Mouse (Mus musculus): ENCODE measurements around the gene Igfbp2.

Igfbp2 gene

DNA sequence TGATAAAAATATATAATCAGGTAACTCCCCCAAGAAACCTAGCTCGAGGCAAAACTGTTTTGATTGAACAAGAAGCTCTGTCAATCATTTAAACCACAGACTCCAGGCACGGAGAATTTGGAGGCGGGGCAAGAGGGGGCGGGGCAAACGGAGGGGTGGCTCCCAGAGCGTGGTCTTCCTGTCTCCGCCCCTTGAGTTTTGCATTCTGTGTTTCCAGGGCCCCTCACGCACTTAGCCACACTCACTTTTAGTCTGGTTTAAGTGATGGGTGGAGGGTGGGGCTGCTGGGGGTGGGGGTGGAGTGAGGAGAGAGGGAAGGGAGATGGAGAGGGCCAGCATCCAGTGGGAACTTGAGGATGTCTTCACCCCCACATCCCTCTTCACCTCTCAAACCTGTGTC is 48.2 kb downstream of the Igfbp2 start:
- no peak for DNase-seq (ENCODE audit: low read depth, low spot score)

DNA sequence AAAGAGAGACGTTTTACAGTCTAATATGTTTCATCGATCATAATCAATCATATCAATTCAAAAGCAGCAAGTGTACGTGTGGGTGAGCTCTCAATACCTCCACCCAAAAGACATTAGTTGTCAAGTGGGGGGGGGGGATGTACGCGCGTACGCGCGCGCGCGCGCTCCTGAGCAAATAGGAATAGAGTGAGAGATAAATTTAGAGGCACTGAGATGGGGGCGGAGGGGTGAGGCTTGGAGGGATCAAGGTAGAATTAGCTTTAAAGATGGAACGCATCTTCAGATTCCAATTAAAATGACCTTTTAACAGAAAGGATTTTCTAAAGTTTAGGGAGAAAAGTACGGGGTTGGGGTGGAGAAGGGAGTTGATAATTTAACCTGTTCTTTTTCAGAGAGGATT is 48.8 kb downstream of the Igfbp2 start:
- no peak for DNase-seq (ENCODE audit: low read depth, low spot score)

DNA sequence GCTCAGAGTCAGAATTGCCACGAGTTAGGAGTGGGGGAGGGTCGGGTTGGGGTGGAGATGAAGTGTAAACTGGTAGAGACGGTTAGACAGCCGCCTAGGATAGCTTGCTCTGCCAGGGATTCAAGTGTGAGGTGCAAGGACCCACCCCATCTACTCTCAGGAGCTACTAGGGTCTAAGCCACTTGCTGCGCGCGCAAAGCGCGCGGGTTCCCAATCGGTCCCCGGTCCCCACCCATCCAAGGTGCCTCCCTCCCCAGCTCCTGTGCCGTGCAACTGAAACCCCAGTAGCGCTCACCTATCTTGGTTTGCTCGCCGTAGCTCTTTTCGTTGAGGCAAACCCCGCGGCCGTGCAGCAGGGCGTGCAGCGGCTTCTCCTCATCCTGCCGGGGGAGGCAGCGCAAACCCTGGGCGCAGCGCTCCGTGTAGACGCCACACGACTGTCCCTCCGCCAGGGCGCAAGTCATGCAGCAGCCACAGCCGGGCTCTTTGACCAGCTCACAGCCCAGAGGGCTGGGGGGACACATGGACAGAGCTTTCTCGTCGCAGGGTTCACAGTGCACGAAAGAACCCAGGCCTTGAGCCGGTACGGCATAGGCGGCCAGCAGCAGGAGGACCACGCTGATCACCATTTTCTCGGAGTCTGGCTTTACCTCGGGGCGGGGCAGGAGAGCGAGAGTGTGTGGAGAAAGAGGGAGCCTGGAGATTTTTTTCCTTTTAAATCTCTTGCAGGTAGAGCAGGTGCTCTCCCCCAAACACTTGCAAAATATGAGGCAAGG is 49.4 kb downstream of the Igfbp2 start:
- no peak for DNase-seq (ENCODE audit: low read depth, low spot score)

GRCm38 (mm10) chr1:72874287-72875211 is 50.2 kb downstream of the Igfbp2 start, which contains the start of gene Igfbp5:
Gene Igfbp5 (minus strand): TSS chr1:72874884.
- DNase-seq (ENCODE audit: low read depth, low spot score), result no peak

DNA sequence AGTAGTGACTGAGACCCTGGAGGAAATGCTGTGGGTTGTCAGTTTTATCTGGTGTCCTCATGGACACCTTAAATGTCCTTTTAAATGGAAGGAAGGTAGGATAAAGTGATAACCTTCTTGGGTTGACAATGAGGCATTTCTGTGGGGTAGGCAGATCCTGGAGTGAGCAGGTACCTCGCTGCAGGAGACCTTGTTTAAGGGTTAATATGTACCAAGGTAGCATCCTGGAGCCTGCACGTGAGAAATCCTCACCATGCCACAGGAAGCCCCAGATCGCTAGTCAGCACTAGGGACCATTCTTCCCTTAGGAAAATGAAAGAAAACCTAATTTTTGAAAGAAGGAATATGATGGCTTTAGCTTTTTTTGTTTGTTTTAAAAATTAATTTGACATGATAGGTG is 51.4 kb downstream of the Igfbp2 start:
- no peak for DNase-seq (ENCODE audit: low read depth, low spot score)

DNA sequence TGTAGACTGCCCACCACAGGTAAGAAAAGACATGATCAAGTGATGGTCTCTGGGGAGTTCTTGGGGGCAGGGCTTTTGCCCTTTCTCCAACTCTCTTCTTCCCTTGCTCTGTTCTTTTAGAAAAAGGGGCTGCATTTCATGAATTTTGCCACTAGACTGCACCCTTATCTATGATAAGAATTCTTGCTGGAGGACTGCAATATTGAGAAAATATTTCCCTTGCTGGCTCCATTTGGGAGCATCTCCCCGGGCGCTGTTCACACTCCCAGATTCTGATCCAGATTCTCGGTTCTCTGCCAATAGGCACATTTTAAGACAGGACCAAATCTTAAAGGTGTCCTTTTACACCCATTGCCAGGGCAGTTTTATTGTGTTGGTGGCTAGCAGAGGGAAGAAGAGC is 51.8 kb downstream of the Igfbp2 start:
- DNase-seq (ENCODE audit: low read depth, low spot score), result no peak

GRCm38 (mm10) chr1:72877892-72878291 is 53.6 kb downstream of the Igfbp2 start:
- DNase-seq (ENCODE audit: low read depth, low spot score), result no peak

DNA sequence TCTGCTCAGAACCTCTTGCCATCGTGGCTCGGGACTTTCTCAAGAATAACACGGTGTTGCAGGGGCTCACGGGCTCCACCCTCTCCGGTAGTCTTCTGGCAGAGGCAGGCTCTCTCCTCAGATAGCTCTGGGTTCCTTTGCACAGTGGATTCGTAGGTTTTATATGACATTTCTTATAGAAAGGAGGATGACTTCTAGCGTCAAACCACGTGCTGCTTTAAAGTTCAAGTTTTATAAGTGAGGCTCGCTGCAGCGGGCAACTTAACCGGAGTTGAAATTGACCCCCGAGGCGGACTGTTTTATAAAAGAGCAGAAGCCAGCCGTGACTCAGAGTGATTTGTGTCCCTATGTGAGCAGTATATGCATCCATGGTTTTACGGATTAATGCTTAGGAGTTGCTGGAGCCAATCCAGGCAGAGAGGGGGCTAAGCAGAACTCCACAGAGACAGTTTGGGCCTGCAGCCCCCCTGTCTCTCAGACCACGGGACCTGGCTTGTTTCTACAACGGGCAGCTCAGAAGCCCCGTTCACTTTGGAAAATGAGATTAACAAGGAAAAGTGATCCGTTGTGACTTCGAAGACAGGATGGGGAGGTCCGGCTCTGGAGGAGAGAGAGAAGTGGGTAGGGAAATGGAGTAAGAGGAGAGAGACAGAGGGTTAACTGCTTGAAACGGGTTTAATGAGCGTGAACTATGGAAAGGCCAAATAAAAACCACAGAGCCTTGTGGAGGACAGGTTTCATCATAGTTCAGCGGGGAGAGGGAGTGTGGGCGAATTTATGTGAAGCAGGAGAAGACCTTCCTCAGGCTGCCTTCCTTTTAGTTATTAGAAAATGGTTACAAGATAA is 54.4 kb downstream of the Igfbp2 start:
- DNase-seq (ENCODE audit: low read depth, low spot score), result no peak

DNA sequence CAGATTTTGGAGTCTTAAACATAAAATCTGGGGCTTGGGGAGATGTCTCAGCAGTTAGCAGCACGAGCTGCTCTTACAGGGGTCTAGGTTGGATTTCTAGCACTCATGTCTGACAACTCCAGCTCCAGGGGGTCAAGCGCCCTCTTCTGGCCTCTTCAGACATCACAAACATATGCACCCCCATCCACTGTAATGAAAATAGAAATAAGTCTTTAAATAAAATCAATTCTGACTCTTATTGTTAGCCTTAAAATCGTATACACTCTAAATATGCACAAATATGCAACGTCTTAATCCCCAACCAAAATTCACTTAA is 55.0 kb downstream of the Igfbp2 start:
- no peak for DNase-seq (ENCODE audit: low read depth, low spot score)

DNA sequence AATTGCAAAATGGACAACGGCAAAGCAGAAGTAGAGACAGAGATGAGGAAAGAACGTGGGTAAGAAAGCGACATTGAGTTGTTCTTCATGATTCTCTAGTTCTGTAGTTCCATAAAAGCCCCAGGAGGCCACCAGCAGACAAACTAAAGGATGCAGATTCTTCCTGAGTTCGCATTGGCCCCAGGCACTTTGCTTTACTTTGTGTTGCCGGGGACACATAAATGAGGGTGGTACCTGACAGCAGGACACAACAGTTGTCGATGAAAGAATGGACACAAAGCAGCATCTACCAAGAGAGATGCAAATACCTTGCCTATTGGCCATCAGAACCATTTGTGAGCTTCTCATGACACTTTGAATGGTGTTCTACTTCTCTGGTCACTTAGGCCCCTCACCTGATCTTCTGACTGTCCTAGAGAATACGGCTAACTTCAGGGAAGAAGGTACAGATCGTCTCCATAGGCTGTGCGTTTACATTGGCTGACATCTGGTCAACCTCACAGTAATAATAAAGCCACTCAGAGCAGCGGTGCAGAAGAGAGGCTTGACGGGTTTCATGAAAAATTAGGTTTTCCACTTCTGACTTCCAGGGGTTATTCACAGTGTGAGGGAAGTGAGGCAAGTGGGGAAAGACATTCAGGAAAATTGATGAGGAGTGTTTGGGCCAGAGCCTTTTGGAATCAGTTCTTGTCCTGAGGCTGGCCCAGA is 61.0 kb downstream of the Igfbp2 start:
- DNase-seq (ENCODE audit: low read depth, low spot score), result no peak

- no peak for DNase-seq (ENCODE audit: low read depth, low spot score)
Measured at GRCm38 (mm10) chr1:72885819-72886169, 61.5 kb downstream of the Igfbp2 start.

- no peak for DNase-seq (ENCODE audit: low read depth, low spot score)
Measured at GRCm38 (mm10) chr1:72887910-72888309, 63.6 kb downstream of the Igfbp2 start.

DNA sequence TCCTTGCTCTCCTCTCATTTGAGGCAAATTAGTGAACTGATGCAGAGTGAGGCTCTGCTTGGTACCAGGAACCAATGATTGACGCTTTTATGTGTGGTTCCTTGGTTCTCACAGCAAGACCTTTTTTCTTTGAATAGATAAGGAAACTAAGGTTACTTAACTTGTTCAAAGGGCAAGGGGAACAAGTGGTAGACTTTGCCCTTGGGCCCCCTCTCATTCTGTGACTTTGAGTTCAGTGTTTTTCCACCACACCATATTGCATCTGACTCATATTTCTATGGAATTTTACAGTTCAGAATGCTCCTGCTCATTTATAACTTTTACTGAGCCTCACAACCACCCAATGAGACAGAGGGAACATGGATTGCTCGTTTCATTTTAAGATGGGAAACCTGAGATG is 71.5 kb downstream of the Igfbp2 start:
- DNase-seq (ENCODE audit: low read depth, low spot score), result no peak

Measured in brain, embryonic 18.5 days (tissue).